Mouse (Mus musculus) heart, embryonic 11.5 days (tissue): ENCODE results near the gene Defb7. TPM values are rescaled to one million over a fixed set of nuclear protein-coding genes. Genes with fewer than 3 reads are reported as not detected.

Experiments used
- microRNA-seq: library from miRNA; unstranded; fragments of <30 nt; microRNA quantifications from one replicate; pipeline ENCODE4, GENCODE M21; 2016; ENCODE audit warnings: borderline number of aligned reads
- polyA plus RNA-seq: library from polyadenylated mRNA; unstranded; fragments of >200 nt; fragmentation: Nextera tagmentation; extraction: Ambion mirVana; gene quantifications from 2 replicates; pipeline ENCODE4 v1.2.1, GENCODE M21; 2014

The Defb7 gene
- polyA plus RNA-seq, 1 experiment from 2014 or later, result not detected

Small RNAs within 50 kb of the gene (microRNA-seq; reads per million reads assigned to microRNA genes)
- gene Gm27288 (not detected), gene Gm27852 (not detected)

Other genes starting within 250 kb of the Defb7 start
- not detected in 2 replicates for gene Defb5, start 247.5 kb upstream of the Defb7 start, polyA plus RNA-seq
- not detected in 2 replicates for gene Defb3, start 201.7 kb upstream of the Defb7 start, polyA plus RNA-seq
- not detected in 2 replicates for gene Defb8, start 47.5 kb upstream of the Defb7 start, polyA plus RNA-seq
- gene 4930467E23Rik, start 234.5 kb downstream of the Defb7 start, polyA plus RNA-seq, result not detected in 2 replicates